Mouse (Mus musculus): ENCODE measurements around the gene Timm17a.

DNA sequence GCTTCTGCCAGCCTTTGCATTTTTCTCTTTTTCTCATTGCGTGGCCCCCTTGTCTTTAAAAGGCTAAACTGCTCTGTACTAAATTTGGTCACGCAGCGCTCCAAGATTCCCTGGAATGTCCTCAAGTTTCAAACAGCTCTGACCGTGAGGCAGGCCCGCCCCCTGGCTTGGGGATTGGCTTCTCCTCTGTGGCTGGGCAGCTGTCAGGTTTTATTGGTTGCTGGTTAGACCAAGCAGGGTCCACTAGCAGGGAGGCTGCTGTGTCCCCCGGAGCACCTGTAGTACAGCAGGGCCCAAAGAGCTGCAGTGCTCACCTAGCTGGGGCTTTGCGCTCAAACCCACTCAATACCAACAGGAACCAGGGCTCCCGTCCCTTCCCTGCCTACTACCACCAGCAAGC is 11.0 kb upstream of the Timm17a start, which contains the start of gene Lmod1:
- no peak for TF ChIP-seq CTCF (conservative IDR thresholded peaks at IDR 0.05; ENCODE audit: insufficient read depth, insufficient read length, low read depth, low read length)
- no peak for TF ChIP-seq POLR2A (IDR thresholded peaks at IDR 0.05; ENCODE audit: low read depth, low read length)
